Mouse (Mus musculus): ENCODE measurements around the gene Arhgef1. TPM values are rescaled to one million over a fixed set of nuclear protein-coding genes. Genes with fewer than 3 reads are reported as not detected.
A peak's percentile ranks its signal among the peaks of the same experiment; 100 is the strongest.

Arhgef1 gene
- total RNA-seq (2021), result 10 to 100 TPM; 28.6 to 31.6 TPM
- long read RNA-seq, experiment 1, partial matches to known transcripts, result 9 of 15 reads
- long read RNA-seq, experiment 1, other reads (novel, unspliced or antisense), result 5 of 15 reads
- long read RNA-seq, experiment 2, partial matches to known transcripts, result 8 of 20 reads
- long read RNA-seq, experiment 2, other reads (novel, unspliced or antisense), result 6 of 20 reads

DNA sequence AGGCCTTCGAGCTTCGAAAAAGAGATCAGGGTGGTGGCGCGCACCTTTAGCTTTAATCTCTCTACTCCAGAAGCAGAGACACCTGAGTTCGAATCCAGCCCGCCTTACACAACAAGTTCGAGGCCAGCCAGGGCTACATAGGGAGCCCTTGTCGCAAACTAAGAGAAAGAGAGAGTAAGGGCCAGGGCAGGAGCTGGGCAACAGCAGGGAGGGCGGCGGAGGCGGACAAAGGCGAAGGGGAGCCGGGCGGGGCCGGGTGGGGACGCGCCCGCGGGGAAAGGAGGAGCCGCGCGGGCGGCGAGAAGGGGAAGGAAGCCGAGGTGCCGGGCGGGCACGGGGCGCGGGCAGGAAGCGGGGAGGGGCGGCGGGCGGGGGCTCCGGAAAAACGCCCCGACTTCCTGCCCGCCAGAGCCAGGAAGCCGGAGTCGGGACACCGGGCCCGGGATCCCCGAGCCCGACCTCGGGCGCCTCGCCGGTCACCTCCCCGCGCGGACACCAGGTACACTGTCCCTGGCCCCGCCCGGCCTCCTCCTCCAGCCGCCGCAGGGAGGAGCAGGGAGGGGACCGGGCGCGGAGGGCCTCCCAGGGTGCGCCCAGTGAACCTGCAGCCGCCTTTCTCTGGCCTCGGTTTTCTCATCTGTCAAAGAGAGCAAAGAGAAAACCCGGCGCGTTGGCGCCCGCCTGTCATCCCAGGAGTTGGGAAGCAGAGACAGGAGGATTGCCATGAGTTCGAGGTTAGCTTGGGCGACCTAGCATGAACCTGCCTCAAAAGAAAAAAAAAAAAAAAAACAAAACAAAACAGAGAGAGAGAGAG, at the start of gene Arhgef1:
Gene Arhgef1 (plus strand): TSS at position 283 of the 814 bp plus-strand sequence.
- DNase-seq, result peak; percentile 53 to 58
- intact Hi-C loops (cut with DNase I), result loop anchor here (10.0 kb wide), 1 partner anchor 172 kb away; the partner anchor contains the start of genes Grik5 and Zfp574

DNA sequence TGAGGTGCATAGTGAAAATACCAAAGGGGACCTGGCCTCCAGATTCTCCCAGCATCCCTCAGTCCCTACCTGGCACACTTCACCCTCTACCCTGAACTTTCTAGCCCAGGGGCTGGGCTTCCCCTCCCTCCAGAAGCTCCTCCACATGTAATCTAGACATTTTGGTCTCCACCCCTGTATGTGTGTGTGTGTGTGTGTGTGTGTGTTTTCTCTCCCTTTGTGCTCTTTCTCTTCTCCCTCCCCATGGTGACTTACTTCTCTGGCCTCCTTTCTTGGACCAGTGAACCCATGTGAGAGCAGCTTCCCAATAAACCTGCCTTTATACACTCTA, 49.5 kb upstream of the Arhgef1 start:
- DNase-seq, result no peak
- intact Hi-C loops (cut with DNase I), result no loop called here

DNA sequence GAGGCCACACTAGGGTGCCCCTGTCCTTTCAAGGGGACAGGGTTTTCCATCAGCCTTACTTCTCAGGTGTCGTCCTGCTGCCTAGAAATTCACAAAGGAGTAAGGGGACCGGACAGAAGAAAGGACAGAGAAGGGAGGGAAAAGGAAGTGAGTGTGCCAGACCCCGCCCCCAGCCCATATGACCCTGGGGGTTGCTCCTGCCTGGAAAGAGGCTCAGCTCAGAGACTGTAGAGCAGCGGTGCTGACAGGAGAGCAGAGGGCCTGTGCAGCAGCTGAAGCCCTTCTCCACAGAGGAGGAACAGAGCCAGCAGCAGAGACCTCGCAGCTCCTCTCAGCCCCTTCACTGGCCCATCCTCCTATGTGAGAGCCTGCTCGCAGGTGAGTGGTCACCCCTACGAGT, 49.0 kb upstream of the Arhgef1 start:
- intact Hi-C loops (cut with DNase I), result no loop called here
- DNase-seq, result no peak

DNA sequence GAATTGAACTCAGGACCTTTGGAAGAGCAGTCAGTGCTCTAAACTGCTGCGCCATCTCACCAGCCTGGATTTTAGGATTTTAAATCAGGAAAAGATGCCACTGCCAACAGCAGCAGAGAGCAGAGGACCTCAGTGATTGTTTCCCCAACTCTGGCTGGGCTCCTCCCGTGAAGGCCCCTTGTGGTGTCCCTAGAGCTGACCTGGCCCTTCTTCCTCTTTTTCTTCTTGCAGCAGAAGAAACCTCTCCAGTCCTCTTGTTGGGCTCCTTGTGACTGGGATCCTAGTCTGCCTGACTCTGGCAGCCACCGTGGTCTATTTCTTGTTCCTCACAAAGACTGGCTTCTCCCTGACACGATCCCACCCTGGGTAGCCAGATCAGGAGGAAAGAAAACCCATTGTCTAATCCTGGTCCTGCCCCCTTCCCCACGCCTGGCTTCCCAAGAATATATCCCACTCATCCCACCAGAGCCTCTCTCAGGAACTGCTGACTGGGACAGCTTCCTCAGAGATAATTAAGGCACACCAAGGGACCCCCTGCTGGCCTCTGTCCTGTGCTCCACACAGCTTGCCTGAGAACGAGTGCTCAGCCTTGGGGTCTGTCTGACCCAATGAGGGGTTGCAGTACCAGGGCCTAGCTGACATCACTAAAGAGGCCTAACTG, 46.1 kb upstream of the Arhgef1 start:
- no peak for DNase-seq
- intact Hi-C loops (cut with DNase I), result no loop called here

DNA sequence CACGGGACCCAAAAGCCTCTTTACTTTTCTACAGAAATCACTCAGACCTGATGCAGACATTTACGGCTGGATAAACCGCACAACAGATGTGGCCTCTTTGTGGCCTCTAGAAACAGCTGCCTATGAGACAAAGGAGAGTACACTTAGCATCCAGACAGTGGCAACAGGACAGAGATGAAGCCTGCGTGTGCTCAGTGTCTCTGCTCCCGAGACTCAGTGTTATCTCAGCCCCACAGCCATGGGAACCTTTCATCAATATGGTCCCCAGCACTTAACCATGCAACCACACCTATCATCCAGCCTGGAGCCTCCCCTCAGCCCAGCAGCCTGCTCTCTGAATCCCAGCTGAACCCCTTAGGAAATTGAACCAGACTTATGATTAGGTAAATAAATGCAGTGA, 43.5 kb upstream of the Arhgef1 start:
- intact Hi-C loops (cut with DNase I), result no loop called here
- no peak for DNase-seq

DNA sequence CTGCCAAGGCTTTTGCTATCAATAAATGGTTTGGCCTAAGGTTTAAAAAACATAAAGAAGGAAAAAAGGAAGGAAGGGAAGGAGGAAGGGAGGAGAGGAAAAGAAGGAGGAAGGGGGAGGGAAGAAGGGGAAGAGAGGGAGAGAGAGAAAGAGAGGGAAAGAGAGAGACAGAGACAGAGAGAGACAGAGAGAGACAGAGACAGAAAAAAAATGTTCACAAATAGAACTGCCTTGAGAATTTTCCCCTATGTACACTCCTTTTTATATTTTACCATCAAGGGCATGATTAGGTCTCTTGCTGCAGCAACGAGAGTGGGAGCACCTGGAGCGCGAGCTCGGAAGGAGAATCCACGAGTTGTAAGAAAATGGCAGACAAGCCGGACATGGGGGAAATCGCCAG, 40.8 kb upstream of the Arhgef1 start, which contains the start of gene Gm9844:
Gene Gm9844 (plus strand): TSS at position 301 of the 400 bp plus-strand sequence.
- no peak for DNase-seq
- intact Hi-C loops (cut with DNase I), result no loop called here

DNA sequence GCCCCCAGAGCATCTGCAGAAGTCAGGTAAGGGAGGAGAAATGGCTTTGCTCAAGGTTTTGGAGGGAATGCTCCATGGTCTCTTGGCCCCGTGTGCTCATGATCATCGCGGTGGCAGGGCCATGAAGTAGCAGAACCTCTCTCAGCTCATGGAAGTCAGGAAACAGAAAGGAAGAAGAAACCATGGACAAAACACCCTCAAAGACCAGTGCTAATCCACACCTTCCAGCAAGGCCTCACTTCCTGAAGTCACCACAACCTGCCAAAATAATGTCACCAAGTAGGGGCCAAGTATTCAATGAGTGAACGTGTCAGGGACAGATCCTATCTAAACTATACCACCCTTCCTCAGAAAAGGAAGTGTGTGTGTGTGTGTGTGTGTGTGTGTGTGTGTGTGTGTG, 39.9 kb upstream of the Arhgef1 start:
- DNase-seq, result no peak
- intact Hi-C loops (cut with DNase I), result no loop called here

DNA sequence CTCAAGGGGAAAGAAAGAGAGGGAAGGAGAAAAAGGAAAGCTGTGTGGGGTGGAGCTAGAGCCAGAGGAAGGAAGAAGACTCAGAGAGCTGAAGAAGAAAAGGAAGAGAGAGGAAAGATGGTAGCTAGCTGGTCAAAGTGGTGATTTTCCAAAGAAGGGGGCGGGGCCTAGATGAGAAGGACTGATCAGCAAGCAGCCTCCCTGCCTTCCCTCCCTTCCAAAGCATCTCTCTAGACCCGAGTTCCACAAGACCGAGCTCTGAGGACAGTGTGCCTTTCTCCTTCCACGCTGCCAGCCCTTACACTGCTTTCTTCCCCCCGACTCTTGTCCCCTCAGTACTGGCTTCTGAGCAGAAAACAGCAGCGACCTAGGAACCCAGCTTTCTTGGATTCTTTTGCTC, 38.6 kb upstream of the Arhgef1 start:
- intact Hi-C loops (cut with DNase I), result no loop called here
- DNase-seq, result no peak

DNA sequence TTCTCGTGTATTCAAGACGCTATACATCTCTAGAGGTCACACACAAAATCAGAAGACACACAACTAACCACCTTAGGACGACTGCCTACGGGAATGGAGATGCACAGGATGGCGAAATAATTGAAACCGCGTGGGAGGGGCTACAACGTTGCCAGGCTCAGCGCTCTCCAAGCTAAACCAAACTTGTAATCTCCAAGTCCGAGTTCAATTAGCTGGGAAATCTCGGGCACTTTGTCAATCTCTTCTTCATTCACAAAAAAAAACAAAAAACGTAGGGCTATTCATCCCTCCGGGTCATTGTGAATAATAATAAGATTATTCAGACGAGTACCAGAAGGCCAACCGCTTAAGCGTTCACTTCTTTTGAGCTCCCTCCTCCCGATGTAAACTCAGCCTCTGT, 33.6 kb upstream of the Arhgef1 start:
- DNase-seq, result no peak
- intact Hi-C loops (cut with DNase I), result no loop called here

DNA sequence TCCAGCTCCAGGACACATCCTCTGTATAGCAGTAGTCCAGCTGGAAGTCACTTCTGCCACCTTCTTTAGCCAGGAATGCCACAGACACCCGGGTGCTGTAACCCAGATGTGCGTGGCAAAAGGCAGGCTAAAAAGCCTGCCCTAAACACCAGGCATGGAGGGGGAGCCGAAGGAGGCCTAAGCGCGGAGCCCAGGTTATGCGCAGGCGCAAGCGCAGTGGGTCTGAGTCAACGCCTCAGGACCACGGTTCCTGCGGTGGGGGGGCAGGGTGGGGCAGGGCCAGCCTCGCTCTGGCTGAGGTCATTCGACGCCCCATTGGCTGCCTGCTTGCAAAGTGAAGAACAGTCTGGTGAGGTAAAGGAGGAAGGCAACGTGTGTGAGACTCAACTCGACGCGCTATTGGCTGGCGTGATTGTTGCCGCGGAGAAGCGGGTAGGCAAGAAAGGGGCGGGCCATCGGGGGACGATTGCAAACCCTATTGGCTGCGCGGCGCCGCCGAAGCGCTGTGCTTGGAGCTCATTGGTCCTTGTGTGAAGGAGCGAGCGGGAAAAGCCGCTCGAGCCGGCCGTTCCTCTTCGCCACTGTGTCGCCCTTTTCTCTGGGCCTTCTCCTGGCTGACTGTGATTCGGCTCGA, 33.1 kb upstream of the Arhgef1 start, which contains the start of the genes Lypd4 and Dmrtc2:
Gene Lypd4 (minus strand): TSS at position 410 of the 634 bp plus-strand sequence.
Gene Dmrtc2 (plus strand): TSS at position 526 of the 634 bp plus-strand sequence.
- intact Hi-C loops (cut with DNase I), result no loop called here
- DNase-seq, result no peak

DNA sequence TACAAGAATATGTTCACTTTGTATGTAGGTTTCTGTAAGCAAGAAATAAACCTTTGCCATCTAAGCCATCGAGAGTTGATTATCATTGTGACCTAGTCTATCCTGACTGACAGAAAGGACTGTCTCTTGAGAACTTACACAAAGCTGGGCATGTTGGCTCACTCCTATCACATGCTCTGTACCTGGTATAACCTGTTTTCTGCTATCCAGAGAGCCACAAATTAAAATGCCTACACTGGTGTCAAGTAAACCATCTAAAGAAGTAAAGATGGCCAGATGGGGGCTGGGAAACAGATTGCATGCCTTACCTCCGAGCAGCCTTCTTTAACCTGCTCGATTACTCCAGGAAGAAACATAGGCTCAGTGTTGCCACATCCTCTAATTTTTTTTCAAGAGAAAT, 25.1 kb upstream of the Arhgef1 start:
- DNase-seq, result no peak
- intact Hi-C loops (cut with DNase I), result no loop called here

DNA sequence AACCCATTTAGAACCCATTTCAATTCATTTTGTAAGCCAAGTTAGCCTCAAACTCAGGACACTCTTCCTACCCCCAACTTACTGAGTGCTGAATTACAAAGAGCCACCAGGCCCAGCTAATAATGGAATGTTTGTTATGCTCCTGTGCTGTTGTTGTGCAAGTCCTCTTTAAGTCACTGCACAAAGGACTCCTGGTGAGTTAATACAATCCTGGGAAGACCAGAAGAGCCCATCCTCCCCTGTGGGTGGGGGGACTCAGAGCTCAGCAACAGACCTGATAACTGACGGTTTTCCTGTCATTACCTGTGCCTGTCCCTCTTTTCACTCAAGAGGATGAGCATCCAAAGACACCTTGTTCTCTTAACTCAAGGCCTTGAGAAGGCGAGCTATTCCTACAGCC, 23.1 kb upstream of the Arhgef1 start:
- DNase-seq, result no peak
- intact Hi-C loops (cut with DNase I), result loop anchor here (10.0 kb wide), 1 partner anchor 375 kb away; the partner anchor contains the start of gene Zfp428

DNA sequence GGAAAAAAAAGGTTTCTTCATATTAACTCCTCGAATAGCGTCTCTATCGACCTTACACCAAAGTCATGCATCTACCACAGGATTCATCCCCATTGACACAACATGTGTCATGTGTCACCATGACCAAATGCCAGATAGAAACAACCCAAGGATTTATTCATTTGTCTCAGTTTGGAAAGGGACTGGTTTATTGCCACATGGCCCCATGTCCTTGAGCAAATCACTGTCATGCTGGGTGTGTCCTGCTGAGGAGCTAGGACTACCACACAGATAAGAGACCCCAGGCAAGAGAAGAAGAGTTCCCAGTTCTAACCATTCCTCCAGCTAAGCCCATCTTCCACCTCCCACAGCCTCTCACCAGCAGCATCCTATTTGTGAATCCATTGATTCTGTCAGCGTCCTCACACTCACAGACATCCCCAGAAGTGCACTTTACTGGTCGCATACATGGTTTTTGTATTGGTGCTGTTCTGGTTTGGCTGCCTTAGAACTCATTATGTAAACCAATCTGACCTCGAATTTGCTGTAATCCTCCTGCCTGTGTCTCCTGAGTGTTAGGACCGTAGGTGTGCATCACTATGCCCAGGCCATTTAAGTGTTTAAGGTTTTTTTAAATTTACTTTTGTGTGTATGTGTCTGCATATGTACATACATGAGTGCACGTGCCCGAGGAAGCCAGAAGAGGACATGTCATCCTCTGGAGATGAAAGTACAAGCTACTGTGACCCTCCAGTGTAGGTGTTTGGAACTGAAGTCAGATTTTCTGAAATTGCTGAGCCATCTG, 20.1 kb upstream of the Arhgef1 start:
- DNase-seq, result no peak
- intact Hi-C loops (cut with DNase I), result loop anchor here (10.0 kb wide), 1 partner anchor 378 kb away; the partner anchor contains the start of gene Zfp428

DNA sequence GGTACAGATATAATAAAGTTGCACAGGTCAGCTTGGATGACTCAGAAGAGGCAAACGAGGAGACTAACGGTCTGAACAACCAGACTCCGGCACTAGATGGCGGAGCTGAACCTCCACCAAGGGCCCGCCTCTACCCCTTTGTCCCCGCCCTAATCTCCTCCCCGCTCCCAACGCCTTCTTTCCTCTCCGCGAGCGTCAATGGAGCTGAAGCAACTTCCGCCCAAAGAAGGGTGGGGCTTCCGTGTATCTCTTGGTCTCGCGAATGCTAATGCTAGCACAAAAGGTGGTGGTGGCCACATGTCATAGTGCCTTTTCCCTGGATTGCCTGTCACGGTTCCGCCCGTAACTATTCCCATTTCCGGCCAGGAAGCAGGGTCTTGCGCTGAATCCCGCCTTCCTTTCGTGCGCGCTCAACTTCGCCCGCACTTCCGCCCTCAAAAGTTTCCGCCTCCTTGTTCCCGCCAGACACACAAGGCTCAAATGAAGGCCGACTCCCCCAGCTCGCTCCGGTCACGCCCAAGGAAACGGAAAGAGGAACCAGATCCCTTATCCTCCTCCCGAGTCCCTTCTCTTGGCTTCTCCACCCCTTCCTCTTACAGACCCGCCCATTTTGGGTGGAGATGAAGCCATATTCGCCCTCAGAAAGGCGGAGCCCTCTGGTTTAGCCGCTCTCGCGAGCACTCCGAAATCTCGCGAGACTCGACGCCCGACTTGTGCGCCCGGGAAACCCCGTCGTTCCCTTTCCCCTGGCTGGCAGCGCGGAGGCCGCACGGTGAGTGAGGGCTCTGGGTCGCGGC, 18.6 kb upstream of the Arhgef1 start, which contains the start of gene Rps19:
Gene Rps19 (plus strand): TSS at position 476 of the 797 bp plus-strand sequence.
- peak; percentile 98 to 99 for DNase-seq
- intact Hi-C loops (cut with DNase I), result loop anchor here (10.0 kb wide), 1 partner anchor 379 kb away; the partner anchor contains the start of gene Zfp428

DNA sequence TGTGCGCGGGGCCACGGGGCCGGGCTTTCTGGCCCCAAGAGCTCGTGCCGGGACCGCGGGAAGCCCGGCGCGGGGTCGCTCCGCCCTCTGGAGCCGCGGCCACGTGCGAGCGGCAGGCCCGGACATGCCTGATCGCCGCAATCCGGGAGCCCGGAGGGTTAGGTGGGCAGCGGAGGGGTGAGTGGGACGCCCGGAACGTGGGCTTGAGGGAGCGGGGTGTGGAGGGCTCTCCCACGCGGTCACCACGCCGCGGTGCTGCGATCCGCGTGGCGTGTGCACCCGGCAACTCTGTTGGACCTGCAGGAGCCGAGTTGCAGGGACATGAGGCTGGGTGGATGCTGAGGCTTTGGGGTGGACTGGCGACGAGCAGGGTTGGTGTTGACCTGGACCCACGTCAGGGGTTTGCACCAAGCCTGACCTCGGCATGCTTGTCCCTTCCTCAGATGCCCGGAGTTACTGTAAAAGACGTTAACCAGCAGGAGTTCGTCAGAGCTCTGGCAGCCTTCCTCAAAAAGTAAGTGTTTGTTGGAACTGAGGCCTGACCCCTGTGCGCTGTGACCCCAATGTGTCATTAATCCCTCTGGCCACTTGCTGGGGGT, 17.9 kb upstream of the Arhgef1 start:
- intact Hi-C loops (cut with DNase I), result loop anchor here (10.0 kb wide), 1 partner anchor 380 kb away; the partner anchor contains the start of gene Zfp428
- DNase-seq, result no peak

DNA sequence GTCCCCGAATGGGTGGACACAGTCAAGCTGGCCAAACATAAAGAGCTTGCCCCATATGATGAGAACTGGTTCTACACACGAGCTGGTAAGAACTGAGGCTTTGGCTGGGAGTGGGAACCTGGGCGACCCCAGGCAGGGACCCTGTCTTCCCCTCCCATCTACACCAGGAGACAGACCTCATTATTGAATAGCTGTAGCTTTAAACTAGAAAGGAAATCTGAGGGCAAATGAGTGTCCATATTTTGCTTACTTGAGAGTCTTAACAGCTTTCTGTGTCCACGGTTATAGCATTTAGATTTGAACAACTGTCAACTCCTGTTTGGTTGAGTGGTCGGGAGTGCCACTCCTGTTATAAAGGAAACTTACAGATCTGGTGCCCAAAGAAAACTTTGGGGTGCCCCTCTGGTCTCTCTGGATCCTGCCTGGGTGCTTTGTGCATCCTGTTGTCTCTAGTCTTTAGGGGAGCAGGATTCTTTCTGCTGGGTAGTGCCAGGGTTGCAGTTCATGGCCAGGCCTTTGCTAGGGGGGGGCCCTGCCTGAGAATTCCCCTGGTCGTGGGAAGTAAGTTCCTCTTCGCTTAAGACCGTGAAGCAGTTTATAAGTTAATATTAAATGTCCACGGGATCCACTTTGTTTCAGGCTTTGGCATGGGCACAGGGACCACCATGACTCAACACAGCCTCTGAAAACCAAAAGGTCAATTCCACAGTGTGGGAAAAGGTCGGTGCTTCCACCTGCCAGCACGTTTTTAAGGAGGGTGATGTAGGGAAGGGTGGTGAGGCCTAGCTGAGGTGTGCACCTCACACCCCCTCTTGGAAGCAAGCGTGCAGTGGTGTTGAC, 17.0 kb upstream of the Arhgef1 start:
- no peak for DNase-seq
- intact Hi-C loops (cut with DNase I), result loop anchor here (10.0 kb wide), 1 partner anchor 381 kb away; the partner anchor contains the start of gene Zfp428

DNA sequence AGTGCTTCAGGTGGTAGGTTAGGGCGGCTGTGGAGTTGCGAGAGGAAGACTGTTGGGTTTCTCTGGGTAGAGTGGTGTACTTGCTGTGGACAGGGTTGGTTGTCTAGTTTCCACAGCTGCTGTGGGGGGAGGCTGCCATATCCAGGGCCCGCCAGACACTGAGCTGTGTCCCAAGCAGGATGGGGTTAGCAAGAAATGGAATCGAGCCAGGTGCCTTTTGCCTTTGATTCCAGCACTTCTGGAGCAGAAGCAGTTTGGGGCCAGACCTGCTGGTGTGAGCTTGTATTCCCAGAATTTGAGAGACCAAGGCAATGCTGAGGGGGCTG, 16.4 kb upstream of the Arhgef1 start:
- DNase-seq, result no peak
- intact Hi-C loops (cut with DNase I), result loop anchor here (10.0 kb wide), 1 partner anchor 381 kb away; the partner anchor contains the start of gene Zfp428

DNA sequence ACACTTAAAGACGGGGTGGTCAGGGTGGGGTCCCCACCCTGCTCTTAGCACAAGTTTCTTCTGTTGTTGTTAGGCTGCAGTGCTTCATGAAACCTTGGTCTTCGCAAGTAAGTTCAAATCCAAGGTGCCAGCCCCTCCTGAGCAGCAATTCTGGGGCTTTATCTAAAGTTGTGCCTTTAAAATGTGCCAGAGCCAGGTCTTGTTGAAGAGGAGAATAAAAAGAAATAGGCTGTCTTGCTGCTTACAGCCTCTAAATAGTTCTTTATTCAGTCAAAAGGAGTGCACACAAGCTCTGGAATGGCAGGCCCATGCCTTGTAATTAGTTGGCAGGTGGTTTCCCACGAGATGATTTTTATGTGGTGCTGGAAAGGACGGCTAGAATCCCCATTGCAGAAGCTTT, 15.6 kb upstream of the Arhgef1 start:
- DNase-seq, result no peak
- intact Hi-C loops (cut with DNase I), result loop anchor here (10.0 kb wide), 1 partner anchor 382 kb away; the partner anchor contains the start of gene Zfp428
